Mouse (Mus musculus) bone marrow, adult 2 months (tissue): ENCODE results near the gene B4galt3. TPM values are rescaled to one million over a fixed set of nuclear protein-coding genes. Genes with fewer than 3 reads are reported as not detected.
"Not testable (repeated sequence)": the region's sequence is repeated elsewhere in the genome, so short reads cannot be mapped to it uniquely, and the experiment has no call there.

Experiments
- H3K27ac ChIP-seq: fragments of 200-500 bp; 2 replicates; pipeline ENCODE4 v1.5.1; 2012; ENCODE audit warnings: low read depth, mild to moderate bottlenecking, control low read depth, inconsistent platforms, low read length; ENCODE audit not compliant: control insufficient read depth, poor library complexity, insufficient read depth
- H3K4me1 ChIP-seq: fragments of 200-500 bp; 2 replicates; pipeline ENCODE4 v1.6.1; 2011; ENCODE audit warnings: low read length; ENCODE audit not compliant: control insufficient read depth, insufficient read depth
- H3K4me3 ChIP-seq: fragments of 200-500 bp; replicated peaks from 2 replicates; pipeline ENCODE3; 2011; ENCODE audit warnings: mild to moderate bottlenecking, low read depth, low read length, control low read depth; ENCODE audit not compliant: control insufficient read depth
- CTCF ChIP-seq: fragments of 200-500 bp; IDR thresholded peaks from 2 replicates; pipeline ENCODE4 v1.5.1; 2011; ENCODE audit warnings: low read length, control low read depth; ENCODE audit not compliant: control insufficient read depth, insufficient read depth
- POLR2A ChIP-seq: fragments of 200-500 bp; IDR thresholded peaks from 2 replicates; pipeline ENCODE4 v1.6.1; 2011; ENCODE audit warnings: low read depth, mild to moderate bottlenecking, control low read depth, low read length, borderline replicate concordance; ENCODE audit not compliant: control insufficient read depth
- WGBS: fragments of 180-500 bp; shearing (Covaris S2); methylation state at CpG from one replicate; pipeline ENCODE4 v1.1.7; 2018; 5-methylcytosine and 5-hydroxymethylcytosine counted together
- polyA plus RNA-seq: library from polyadenylated mRNA; stranded (reverse); fragments of >200 nt; gene quantifications from 2 replicates; pipeline ENCODE4 v1.2.4, GENCODE M21; 2011; ENCODE audit warnings: low replicate concordance; ENCODE audit not compliant: missing spikeins, insufficient read depth, insufficient read length

Gene B4galt3
- polyA plus RNA-seq, 1 experiment, result 67.5 TPM

GRCm38 (mm10) chr1:171235791-171236190 lies 34.3 kb upstream of the B4galt3 start:
- Histone ChIP-seq H3K27ac (no peak overlapping the region), H3K4me3 (no peak overlapping the region), H3K4me1 (peaks cover 2% of the 10 kb centered on the region; the same call in 1 of the 2 replicates)
- WGBS, result 77% methylated on average over 4 of the region's 4 CpGs
- no peak for TF ChIP-seq CTCF
- TF ChIP-seq POLR2A, result no peak

GRCm38 (mm10) chr1:171237438-171237837 lies 32.7 kb upstream of the B4galt3 start:
- WGBS, result 94% methylated on average over 6 of the region's 6 CpGs
- peaks cover 2% of the 10 kb centered on the region; the same call in 1 of the 2 replicates for H3K4me1 ChIP-seq
- TF ChIP-seq CTCF (no peak), POLR2A (no peak)
- no peak overlapping the region for H3K27ac ChIP-seq
- no peak overlapping the region for H3K4me3 ChIP-seq

GRCm38 (mm10) chr1:171238463-171238862 lies 31.7 kb upstream of the B4galt3 start:
- peak; percentile 92 for TF ChIP-seq CTCF
- TF ChIP-seq POLR2A, result no peak
- Histone ChIP-seq H3K27ac (no peak overlapping the region), H3K4me1 (peaks cover 2% of the 10 kb centered on the region; the same call in 1 of the 2 replicates), H3K4me3 (no peak overlapping the region)
- 64% methylated on average over 14 of the region's 14 CpGs for WGBS

GRCm38 (mm10) chr1:171239992-171240744 lies 30.0 kb upstream of the B4galt3 start:
- H3K27ac ChIP-seq, result no peak overlapping the region
- no peak for TF ChIP-seq CTCF
- no peak for TF ChIP-seq POLR2A
- H3K4me3 ChIP-seq, result no peak overlapping the region
- WGBS, result 87% methylated on average over 15 of the region's 15 CpGs
- no peaks in the 10 kb centered on the region; the same call in 1 of the 2 replicates for H3K4me1 ChIP-seq

DNA sequence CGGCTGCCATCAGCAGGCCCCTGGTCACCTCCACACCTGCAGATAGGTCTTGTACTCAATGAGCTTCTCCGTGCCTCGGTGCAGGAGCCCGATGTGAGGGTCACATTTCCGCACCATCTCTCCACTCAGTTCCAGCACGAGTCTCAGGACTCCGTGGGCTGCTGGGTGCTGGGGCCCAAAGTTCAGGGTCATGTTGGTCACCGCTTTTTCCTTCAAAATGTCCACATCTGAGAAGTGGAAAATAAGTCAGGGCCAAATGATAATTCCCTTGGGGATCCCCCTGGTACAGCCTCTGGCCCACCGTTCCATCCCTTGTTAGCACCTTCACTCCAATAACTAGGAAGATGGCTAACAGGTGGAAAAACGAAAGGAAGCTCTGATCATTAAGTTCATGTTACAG lies 29.2 kb upstream of the B4galt3 start:
- TF ChIP-seq POLR2A (no peak), CTCF (no peak)
- no peak overlapping the region for H3K27ac ChIP-seq
- H3K4me3 ChIP-seq, result no peak overlapping the region
- H3K4me1 ChIP-seq, result no peaks in the 10 kb centered on the region
- WGBS, result 90% methylated on average over 10 of the region's 10 CpGs

- WGBS, result 89% methylated on average over 12 of the region's 12 CpGs
- not testable (repeated sequence) for H3K4me1 ChIP-seq, H3K4me3 ChIP-seq, H3K27ac ChIP-seq
Observed at GRCm38 (mm10) chr1:171241952-171242351, 28.2 kb upstream of the B4galt3 start.

DNA sequence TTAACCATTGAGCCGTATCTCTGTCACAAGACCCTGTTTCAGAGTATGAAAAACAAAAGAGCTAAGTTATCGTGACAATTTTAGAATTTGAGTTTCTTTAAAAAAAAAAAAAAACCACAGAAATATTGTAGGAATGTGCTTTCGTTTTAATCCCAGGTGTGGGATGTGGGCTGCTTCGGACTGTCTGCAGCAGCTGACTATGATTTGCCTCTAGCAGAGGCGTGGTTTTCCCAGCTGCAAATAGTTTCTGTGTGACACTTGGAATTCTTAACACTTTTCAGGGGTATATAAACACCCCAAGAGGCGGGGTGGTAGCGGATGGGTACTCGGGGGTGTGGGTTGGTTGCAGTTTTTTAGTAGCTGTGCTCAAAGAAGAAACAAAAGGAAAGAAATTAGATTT lies 24.8 kb upstream of the B4galt3 start:
- WGBS, result 90% methylated on average over 8 of the region's 8 CpGs
- no peak overlapping the region for H3K27ac ChIP-seq
- TF ChIP-seq POLR2A (no peak), CTCF (no peak)
- H3K4me1 ChIP-seq, result peaks cover 2% of the 10 kb centered on the region; the same call in 1 of the 2 replicates
- H3K4me3 ChIP-seq, result no peak overlapping the region

DNA sequence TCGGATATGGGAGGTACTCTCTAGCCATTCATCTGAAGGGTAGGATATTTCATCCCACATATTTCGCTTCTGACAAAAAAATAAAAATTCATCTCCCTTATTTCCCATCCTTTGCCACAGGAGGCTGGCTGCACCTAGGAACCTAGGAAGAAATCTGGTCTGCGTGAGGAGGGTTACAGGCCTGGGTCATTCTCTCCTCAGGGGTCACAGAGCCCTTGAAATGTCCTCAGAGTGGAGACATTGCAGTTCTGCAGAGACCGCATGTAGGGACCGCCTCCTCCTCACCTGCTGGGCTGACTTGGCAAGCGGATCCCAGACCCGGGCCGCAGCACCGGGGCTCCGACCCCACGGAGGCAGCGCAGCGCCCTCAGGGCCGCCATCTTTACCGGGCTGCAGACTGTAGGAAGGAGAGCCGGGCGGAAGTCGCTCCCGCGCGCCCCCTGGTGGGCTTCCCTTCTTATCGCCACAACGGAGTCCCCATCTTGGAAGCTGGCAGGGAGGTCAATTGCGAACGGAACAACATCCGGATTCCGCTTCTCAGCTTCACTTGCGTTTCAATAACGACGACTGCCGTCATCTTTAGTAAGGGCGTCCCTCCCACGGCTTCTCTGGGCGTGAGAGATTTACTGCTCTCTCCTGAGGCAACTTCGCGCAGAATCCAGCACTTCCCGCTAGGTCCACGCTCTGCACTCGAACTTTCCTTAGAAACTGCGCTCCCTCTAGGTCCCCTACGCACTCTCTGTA lies 23.2 kb upstream of the B4galt3 start:
- WGBS, result under 1% methylated on average over 41 of the region's 41 CpGs

DNA sequence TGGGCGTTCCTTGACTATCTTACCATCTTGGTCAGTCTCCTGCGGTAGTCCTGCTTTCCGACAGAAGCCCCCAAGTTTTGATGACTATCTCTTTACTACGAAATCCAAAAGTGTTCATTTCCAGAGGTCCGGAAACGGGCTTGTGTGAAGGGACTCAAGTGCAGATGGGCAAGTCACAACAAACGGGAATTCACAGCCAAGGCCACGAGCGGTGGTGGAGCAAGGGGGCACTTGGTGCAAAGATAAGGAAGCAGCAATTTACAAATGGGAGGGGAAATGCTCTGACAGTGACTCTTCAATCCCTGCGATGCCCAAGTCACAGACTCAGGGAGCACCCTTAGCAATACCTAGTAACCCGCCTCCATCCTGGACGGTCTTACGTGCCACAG lies 22.7 kb upstream of the B4galt3 start:
- peak overlapping the region; percentile 48 for H3K27ac ChIP-seq
- no peak for TF ChIP-seq CTCF
- TF ChIP-seq POLR2A, result no peak
- H3K4me1 ChIP-seq, result peaks cover 2% of the 10 kb centered on the region; the same call in 1 of the 2 replicates
- 14% methylated on average over 13 of the region's 13 CpGs for WGBS
- H3K4me3 ChIP-seq, result peak overlapping the region; percentile 73

More for the DNA sequence above, 23.2 kb upstream of the B4galt3 start:
- Histone ChIP-seq H3K4me1 (peaks cover 2% of the 10 kb centered on the region; the same call in 1 of the 2 replicates), H3K27ac (peak overlapping the region; percentile 48), H3K4me3 (peak overlapping the region; percentile 83)
- TF ChIP-seq POLR2A (peak; percentile 84; the same call in 1 of the 2 replicates), CTCF (peak; percentile 86)
